Mouse (Mus musculus): Measurements from ENCODE around the gene Plin4.
A peak's percentile ranks its signal among the peaks of the same experiment; 100 is the strongest.

Gene Plin4

DNA sequence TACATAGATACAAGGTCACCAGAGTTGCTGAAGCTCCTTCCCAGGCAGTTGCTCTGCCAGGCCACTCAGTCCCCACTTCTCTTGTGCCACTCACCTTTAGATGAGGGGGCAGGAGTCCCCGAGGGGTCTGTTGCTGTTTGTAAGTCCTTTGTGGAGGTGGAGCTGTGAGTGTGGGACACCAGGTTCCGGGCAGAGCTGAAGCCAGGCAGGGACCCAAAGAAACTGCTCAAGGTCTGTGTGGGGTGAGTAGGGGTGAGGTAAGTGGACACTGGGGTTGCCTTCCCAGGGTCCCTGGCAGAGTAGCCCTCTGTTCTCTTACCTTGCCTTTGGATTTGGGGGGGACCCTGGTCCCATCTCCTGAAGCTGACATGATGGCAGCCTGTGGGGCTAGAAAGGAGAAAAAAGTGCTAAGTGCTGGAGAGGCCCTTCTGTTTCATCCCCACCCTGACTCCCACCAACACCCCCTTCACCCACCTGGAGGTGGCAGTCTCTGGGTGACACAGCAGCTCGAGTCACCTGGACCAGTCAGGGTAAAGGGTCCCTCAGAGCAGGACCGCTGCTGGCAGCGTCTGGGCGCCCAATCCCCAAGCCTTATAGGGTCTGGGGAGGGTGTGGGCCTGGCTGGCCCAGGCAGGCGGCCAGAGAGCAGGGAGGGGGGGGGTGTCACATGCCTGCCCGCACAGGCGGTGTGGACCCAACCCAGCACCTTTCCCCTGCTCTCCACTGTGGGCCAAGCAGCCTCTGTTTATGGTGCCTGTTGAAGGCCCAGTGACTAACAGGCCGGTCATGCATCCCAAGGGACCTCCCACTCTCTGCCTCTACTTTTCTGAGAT, at the start of gene Plin4:
Gene Plin4, minus strand, starts transcription at position 585 of the 833 bp plus-strand sequence.
- DNase-seq (ENCODE audit: low read depth), result no peak

DNA sequence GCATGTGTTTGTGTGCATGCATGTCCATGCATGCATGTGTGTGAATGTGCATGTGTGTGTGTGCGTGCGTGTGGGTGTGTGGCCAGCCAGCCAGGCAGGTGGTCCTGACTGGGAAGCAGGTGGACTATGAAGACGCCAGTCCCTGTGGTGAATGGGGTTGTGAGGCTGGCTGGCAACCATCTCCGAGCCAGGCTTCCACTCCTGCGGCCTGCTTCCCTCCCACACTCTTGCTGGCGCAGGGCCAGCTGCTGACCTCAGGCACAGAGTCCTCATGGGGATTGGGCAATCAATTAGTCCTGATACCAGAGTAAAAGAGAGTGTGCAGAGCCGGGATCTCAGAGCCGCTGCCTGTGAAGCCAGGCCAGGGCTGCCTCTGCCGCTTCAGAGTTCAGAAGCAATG, 44.0 kb upstream of the Plin4 start:
- DNase-seq (ENCODE audit: low read depth), result peak; percentile 93

DNA sequence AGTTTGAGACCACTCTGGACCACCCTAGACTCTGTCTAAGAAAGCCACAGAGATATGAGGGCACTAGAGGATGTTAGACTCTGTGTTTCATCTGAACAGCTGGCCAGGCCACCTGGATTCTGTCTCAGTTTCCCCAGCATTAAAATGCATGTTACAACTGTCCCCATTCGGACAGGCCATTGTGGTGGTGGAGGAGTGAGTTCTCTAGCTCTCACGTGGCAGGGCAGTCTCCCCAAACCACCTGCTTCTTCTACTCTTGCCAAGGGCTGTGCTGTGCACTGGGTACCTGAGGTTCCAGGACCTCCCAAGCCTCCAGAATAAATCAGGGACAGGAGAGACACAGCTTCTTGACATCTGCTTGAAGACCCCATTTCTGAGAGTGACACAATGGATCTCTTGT, 40.3 kb upstream of the Plin4 start:
- no peak for DNase-seq (ENCODE audit: low read depth)

DNA sequence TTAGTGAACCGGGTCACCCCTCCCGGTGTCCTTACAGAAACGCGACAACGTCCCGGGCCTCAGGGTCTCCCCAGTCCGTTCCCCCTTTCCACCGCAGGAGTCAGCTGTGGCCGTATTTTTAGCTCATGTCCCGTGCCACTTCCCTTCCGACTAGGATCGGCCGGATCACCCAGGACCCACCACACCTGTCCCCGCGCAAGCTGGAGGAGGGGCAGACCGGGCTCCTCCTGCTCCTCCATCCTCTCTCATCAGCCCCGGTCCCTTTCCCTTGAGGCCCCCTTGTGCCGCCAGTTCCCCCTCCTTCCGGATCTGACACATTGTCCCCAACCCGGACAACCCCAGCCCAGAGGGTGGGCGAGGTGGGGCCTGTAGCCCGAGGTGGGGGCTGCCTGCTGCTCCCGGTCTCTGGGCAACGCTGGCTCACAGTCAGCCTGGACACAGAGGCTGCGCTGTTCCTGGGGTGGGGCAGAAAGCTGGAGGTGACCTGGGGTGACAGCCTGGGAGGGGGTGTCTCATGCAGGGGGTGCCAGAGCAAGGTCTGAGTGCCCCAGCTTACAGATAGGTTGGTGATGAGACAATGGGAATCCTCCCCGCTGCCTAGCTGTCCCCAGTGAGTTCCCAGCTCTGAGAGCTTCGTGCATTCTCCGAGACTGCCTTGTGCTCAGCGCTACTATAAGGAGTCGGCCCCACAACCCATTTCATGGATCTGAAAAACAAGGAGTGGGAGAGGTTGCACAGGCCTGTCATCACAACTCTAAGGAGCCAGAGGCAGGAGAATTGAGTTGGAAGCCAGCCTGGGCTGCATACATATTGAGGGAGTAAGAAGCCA, 39.4 kb upstream of the Plin4 start:
- no peak for DNase-seq (ENCODE audit: low read depth)

DNA sequence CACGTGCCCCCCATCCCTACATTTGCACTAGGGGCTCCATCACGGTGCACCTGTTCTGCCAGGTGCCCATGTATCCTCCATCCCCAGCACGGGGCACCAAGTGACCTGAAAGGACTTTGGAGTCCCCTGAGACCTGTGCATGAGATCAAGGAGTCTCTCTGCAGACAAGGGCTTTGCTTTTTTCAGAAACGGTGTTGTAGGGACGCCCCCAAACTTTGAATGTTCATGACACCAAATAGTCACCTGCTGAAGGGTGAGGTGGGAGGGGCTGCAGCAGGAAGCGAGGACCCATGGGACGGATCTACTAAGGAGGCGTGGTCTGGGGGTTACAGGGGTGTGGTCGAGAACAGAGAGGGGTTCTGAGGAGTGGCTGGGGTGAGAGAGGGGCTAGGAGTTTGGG, 38.7 kb upstream of the Plin4 start:
- no peak for DNase-seq (ENCODE audit: low read depth)

DNA sequence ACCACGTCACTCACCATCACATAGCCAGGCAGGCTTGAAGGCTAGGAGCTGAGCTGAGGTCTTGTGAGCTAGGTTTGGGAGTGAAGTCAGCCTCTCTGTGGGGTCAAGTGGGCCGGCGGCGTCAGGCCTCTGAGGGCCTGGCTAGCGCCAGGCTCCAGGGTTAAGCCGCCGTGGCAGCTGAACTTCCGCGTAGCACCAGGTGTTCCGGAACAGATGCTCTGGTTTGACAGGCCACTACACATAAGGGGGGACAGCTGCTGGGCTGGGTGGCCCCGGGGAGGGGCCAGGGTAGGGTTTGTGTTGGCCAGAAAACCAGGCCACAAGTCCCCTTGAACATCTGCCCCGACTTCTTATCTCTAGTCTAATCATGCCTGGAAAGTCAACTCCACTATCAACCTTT, 37.8 kb upstream of the Plin4 start:
- no peak for DNase-seq (ENCODE audit: low read depth)

DNA sequence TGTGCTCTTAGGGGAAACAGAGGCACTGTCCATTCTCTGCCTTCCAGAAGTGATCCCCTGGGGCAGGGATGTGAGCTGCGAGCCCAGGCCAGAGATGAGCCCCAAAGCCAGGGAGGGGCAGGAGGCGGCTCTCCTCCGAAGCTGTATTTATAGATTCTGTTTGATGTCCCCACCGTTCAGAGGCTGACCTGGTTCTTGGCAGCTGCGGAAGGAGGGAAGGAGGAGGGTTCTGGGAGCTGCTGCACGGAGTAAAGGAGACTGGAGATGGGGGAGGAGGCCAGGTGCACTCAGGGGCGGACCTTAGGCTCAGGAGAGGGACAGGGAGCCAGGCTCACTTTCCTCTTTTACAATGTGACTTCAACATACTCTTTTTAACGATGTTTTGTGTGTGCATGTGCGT, 36.5 kb upstream of the Plin4 start:
- no peak for DNase-seq (ENCODE audit: low read depth)

DNA sequence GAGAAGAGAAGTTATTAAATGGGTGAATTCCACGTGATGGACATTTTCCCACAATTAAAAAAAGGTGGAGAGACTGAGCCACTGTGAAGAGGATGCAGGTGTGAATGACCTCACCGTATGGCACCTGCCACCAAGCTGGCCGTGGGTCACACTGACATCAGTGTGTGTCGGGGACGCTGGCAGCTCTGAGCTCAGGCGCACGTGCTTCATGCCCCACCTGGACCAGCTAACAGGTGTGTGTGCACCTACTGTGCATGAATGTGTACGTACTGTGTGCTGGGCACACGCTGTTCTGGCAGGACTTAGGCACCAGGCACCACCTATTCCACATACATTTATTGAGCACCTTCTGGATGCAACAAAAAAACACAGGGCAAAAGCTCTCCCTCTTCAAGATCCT, 34.9 kb upstream of the Plin4 start:
- no peak for DNase-seq (ENCODE audit: low read depth)

DNA sequence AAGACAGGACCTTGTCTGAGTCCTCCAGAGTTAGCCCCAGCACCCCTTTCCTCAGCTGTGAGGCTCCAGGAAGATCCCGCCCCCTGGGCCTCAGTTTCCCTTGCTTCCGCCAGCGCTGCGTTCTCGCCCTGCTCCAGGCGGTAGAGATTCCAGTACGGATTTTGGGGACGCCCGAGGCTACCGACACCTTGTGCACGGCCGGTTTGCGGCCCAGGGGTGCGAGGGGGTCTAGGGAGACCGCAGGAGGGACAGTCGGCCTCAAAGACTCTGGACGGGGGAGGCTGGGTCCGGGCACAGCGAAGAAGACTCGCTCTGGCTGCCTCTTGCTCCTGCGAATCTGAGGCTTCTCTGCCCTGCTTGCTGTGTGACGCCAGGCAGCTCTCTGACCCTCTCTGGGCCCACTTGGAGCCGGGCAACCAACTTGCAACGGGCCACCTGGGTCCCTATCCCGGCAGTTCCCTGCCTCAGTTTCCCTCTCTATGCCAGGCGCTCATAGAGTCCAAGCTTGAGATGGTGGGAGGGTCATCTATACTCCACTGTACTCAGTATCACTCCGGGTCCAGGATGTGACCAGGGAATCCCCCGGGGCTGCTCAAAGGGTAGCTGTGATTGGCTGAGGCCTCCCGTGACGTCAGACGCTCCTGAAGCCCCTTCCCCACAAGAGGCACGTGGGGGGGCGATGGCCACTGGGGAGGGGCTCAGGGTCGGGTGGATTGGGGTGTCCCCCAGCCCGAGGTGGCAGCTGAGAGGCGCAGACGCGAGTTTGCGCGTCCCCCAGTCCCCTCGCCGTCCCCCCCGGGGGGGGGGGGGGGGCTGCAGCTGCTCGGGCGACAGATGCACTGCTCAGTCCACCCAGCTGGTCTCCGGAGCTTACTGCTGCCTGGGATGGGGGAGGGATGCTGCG, 32.4 kb upstream of the Plin4 start:
- no peak for DNase-seq (ENCODE audit: low read depth)

DNA sequence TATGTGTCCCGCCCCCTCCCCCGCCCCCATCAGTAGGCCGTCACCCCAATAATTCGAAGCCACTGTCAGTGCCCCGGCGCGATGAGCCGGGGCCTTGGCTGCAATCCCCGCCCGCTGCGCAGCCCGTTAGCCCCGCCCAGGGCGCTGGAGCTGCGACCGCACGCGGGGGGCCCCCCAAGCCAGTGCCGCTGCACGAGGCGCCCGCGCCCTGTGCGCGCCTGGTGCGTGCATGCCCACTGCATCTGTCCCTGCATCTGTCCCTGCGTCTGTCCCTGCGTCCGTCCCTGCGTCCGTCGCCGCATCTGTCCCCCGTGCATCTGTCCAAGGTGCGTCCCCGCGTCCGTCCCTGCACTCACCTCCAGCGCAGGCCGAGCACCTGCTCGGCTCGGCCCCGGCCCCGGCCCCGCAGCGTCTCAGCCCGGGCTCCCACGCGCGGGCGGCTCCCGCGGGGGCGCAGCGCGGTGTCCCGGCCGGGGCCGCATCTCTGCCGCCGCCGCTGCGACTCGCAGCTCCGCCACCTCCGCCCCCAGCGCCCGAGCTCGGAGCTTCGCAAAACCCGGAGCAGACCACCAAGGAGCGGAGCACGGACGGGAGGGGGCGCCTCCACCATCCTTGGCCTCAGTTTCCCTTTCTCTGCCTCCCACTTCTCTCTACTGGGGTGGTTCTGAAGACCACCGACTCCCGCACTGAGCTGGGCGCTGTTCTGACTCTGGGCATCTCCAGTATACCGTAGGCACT, 30.4 kb upstream of the Plin4 start, which contains the start of gene Sema6b:
Gene Sema6b, minus strand, starts transcription at position 486 of the 738 bp plus-strand sequence.
- no peak for DNase-seq (ENCODE audit: low read depth)

DNA sequence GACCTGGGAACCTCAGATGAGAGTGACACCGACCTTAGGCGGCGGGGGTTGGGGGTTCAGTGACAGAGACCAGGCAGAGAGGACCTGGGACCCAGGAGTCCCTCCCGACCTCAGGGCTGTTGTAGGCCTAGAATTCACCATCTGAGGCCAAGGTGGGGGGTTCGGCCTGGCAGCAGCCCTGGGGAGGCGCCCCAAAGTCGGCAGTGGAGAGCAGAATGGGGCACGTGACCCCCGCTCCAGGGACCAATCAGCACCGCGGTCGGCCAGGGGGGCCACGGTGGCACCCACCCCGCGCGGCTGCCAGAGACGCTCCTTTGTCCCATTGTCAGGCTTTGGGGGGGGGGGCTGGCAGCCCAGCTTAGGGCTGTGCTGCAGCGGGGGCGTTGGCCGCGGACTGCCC, 29.8 kb upstream of the Plin4 start:
- DNase-seq (ENCODE audit: low read depth), result no peak

DNA sequence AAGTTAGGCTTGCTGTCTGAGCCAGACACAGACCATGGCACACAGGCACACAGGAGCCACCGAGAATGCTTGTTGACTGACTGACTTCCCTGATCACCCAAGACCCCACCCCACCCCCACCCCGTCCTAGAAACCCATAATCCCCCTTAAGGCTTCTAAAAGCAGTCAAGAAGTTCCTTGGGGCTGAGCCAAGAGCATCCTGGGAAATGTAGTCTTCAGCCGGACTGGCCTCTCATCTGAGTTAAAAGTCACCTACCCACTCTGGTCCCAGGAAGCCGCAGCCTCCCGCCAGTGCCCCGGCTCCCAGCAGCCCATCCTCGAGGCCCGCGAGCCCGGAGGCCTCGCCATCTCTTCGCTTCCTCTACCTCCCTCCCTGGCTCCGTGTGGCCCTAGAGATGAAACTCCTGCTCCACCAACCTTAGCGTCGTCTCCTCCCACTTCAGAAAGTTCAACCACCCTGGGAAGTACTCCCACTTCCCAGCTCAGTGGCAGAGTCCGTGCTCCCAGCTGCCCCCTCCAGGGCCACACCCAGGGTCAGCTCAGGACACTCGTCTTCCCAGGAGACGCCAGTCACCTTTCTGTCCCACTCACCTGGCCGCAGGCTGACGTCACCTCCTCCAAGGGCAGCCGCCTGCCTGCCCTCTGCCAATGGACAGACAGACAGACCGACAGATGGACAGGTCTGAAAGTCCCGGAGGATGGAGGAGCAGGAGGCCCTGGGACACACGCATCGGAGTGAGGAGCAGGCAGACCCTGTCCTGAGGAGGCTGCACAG, 28.4 kb upstream of the Plin4 start:
- no peak for DNase-seq (ENCODE audit: low read depth)

DNA sequence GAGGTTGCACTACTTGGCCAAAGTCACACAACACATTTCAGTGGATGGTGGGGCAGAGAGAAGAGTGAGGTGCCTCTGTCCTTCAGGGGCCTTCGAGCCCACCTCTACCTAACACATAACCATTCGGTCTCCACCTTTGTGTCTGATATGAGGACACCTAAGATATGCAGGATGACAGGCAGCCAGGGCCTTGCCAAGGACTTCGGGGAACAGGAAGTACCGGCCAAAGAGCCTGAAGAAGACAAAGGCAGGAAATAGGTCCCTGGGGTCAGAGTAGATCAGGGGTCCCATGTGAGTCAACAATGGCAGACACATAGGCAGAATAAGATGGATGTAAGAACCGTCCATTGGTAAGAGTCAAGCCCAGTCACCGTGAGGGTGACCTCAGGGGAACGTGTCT, 27.0 kb upstream of the Plin4 start:
- DNase-seq (ENCODE audit: low read depth), result no peak

DNA sequence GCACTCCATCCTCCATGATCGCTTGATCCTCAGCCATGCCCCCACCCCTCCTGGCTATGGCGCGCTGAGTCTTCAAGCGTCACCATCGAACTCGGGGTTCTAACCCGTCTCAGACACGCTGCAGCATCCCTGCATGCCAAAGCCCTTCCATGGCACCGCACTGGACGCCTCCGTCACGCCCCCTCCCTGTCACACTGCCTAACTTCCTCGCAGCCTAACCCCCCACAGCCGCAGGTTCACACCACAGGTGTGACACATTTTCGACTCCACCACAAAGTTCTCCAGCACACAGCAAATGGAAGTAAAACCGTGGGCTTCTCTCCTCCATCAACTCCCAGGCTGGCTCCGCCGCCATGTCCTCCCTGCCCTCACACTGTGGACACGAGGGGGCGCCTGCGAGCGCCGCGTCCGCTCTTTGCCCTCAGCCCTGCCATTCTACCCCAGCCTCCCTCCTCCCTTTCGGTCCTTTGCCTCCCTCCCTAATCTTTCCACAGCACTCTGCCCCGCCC, 24.9 kb upstream of the Plin4 start:
- peak; percentile 79 for DNase-seq (ENCODE audit: low read depth)

DNA sequence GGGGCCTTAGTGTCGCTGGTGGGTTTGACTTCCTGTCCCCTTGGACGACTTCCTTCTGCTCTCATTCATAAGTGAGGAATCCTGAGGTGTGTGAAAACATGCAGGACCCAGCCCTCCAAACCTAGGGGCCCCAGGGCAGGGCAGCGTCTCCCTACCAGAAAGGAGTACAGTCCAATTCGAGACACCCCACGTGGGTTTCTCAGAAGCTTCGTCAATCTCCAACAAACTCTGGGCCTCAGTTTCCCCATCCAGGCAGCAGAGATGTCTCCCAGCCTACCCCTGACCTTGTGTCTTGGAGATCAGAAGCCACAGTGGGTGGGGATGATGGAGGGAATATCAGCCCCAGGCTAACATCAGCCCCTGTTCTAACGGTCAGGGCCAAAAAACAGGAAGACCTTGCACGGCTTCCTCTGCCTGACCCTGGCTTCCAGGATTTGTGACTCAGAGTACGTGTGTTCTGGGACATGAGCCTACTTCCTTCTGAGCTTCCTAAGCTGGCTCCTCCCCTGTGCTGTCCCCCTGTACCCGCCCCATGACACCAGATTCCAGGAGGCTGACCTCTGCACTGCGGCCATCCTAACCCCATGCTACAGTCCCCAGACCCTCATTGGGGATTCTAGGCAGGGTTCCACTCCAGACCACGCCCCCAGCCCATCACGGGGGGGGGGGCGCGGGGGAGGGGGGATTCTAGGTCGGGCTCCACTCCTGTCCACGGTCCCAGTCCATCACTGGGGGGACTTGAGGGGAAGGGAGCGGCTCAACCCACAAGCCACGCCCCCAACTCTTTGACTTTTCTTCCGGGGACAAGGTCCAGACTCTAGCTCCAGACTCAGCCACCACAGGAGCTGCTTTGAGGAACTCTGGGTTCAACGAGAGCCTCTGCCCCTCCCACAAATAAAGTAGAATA, 24.1 kb upstream of the Plin4 start:
- DNase-seq (ENCODE audit: low read depth), result peak; percentile 98

DNA sequence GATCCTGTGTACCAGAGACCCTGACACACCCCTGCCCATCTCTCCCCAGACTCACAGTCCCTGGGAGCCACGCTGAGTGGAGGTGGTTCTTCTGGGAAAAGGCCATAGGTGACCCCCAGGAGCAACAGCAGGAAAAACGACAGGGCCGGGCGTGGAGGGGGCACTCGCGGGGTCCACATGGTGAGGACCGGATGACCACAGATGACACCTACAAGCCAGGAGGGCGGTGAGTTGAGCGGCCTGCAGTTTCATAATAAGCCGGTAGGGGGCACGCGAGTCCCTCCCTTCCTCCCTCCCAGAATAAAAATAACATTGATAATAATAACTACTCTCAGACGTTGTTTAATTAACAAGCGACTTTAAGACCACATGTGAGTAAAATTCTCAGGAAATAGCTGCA, 23.1 kb upstream of the Plin4 start:
- peak; percentile 82 for DNase-seq (ENCODE audit: low read depth)

DNA sequence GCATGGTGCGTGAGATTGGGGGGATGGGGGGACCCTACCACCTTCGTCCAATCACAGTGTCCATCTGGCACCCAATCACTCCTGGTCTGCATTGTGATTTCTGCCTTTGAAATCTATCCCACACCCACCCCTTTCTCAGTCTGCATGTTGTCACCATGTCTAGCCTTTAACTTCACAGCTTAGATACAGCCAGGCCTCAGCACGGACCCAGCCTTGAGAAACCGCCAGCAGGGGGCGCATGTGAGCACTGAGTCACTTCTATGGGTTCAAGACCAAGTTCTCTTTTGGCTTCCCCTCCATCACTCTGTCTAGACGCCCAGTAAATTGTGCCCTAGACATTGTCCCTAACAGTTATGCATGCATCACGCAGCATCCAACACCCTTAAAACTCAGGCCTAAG, 22.2 kb upstream of the Plin4 start:
- DNase-seq (ENCODE audit: low read depth), result peak; percentile 80

DNA sequence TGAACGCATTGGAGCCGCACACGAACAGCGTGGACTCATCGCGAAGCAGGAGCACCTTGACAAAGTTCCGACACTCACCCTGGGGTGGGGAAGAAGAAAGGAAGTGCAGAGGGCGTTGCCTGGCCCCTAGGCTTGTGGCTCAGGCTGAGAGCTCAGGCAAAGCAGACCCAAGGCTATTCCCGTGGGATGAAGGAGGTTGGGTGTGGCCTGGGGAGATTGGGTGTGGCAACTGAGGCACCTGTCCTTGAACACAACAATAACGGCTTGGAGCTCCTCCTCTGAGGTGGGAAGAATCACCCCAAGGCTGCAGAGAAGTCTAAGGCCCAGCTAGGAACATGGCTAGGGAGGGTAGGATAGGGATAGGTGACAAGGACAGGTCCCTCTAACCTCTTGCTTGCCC, 21.5 kb upstream of the Plin4 start:
- DNase-seq (ENCODE audit: low read depth), result no peak

DNA sequence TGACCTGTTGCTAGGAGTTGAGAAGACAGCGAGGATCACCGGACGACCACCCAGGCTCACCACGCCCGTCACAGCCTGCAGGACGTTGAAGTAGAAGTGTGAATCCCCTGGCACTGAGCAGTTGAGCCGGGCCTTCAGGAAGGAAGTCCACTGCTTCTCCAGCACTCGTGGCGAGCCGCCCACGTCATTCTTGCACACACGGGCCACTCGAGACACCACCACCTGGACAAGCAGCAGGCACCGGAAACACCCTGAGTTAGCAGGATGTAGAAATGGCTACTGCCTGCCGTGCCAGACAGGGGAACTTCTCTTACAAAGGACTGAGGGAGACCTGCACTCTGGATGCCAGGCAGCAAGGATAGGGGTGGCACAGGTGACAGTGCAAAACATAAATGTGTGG, 18.6 kb upstream of the Plin4 start:
- no peak for DNase-seq (ENCODE audit: low read depth)

Data from 416B (cell line).